Mouse (Mus musculus) heart, embryonic 12.5 days (tissue): ENCODE measurements around the gene Mad1l1. TPM values are rescaled to one million over a fixed set of nuclear protein-coding genes. Genes with fewer than 3 reads are reported as not detected.

Source experiments
- ATAC-seq: fragments of 200-750 bp; cut with Nextera tagmentation; 2 replicates; pipeline ENCODE4 v1.8.0; 2017; ENCODE audit warnings: moderate TSS enrichment, moderate library complexity; ENCODE audit not compliant: insufficient number of reproducible peaks, low FRiP score
- H3K27ac ChIP-seq: fragments of 300-500 bp; sonication (generic); 2 replicates; pipeline ENCODE4 v1.5.1; 2016; ENCODE audit warnings: mild to moderate bottlenecking, moderate library complexity; ENCODE audit not compliant: poor library complexity, severe bottlenecking
- H3K27me3 ChIP-seq: fragments of 300-500 bp; sonication (generic); replicated peaks from 2 replicates; pipeline ENCODE4 v1.6.1; 2016; ENCODE audit warnings: mild to moderate bottlenecking, moderate library complexity
- H3K36me3 ChIP-seq: fragments of 300-500 bp; sonication (generic); 2 replicates; pipeline ENCODE4 v1.6.1; 2016; ENCODE audit warnings: mild to moderate bottlenecking, moderate library complexity
- H3K4me1 ChIP-seq: fragments of 300-500 bp; sonication (generic); replicated peaks from 2 replicates; pipeline ENCODE4 v1.6.1; 2016; ENCODE audit warnings: mild to moderate bottlenecking
- H3K4me2 ChIP-seq: fragments of 300-500 bp; sonication (generic); 2 replicates; pipeline ENCODE4 v1.6.1; 2016; ENCODE audit warnings: mild to moderate bottlenecking, moderate library complexity
- H3K4me3 ChIP-seq: fragments of 300-500 bp; sonication (generic); 2 replicates; pipeline ENCODE4 v1.5.1; 2016; ENCODE audit warnings: mild to moderate bottlenecking
- H3K9ac ChIP-seq: fragments of 300-500 bp; sonication (generic); 2 replicates; pipeline ENCODE4 v1.6.1; 2016; ENCODE audit warnings: mild to moderate bottlenecking, moderate library complexity
- H3K9me3 ChIP-seq: fragments of 300-500 bp; sonication (generic); replicated peaks from 2 replicates; pipeline ENCODE4 v1.6.1; 2016; ENCODE audit warnings: mild to moderate bottlenecking, moderate library complexity
- WGBS: fragments of 180-500 bp; shearing (Covaris S2); methylation state at CpG from one replicate; pipeline ENCODE4 v1.1.7; 2016; 5-methylcytosine and 5-hydroxymethylcytosine counted together
- polyA plus RNA-seq: library from polyadenylated mRNA; unstranded; fragments of >200 nt; fragmentation: Nextera tagmentation; extraction: Ambion mirVana; gene quantifications from 2 replicates; pipeline ENCODE4 v1.2.1, GENCODE M21; 2016

Mad1l1 gene
- polyA plus RNA-seq, 1 experiment from 2014 or later, result 26.3 TPM

DNA sequence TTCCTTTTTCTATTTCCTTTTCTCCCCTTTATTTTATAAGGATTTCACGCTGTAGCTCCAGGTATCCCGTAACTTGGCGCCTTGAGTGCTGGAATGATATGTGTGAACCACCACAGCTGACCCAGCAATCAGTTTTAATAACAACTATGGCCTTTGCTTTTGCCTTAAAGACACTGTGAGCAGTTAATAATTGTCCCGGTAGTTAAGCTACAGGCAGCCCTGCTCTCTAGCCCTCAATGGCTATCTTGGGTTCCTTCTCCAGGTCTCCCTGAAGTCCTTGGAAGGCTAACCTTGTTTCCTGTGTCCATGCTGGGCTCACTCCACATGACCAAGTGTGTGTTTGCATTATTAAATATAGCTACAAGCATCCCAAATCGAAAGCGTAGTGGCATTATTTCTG, 237.0 kb downstream of the Mad1l1 start:
- WGBS, result 94% methylated on average over 6 of the region's 6 CpGs
- no peak overlapping the region for H3K27ac ChIP-seq
- no peaks in the 10 kb centered on the region for H3K4me1 ChIP-seq
- no peak overlapping the region for H3K9ac ChIP-seq
- H3K4me2 ChIP-seq, result no peak overlapping the region
- no peak overlapping the region for H3K4me3 ChIP-seq
- no peaks in the 10 kb centered on the region for H3K27me3 ChIP-seq
- H3K36me3 ChIP-seq, result peaks cover 13% of the 10 kb centered on the region
- no peaks in the 10 kb centered on the region for H3K9me3 ChIP-seq
- ATAC-seq, result no peak

DNA sequence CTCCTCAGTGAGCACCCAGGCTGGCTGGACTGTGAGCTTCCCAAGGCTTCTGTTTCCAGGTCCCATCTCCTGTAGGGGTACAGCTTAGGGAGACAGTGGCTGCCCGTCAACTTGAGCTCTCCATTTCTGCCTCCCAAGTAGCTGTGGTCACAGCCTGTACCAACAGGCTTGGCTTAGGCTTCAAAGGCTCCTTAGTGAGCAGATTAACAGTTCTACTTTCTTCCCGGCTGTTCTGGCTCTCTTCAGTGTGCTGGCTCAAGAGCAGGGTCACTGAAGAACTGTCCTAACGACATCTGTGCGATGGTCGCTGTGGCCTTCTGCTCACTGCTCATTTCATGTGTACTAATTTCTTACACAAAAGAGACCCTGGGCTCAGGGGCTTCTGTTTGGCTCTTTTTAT, 237.4 kb downstream of the Mad1l1 start:
- no peak for ATAC-seq
- H3K36me3 ChIP-seq, result peaks cover 13% of the 10 kb centered on the region
- no peak overlapping the region for H3K27ac ChIP-seq
- no peaks in the 10 kb centered on the region for H3K27me3 ChIP-seq
- no peak overlapping the region for H3K4me2 ChIP-seq
- no peak overlapping the region for H3K4me3 ChIP-seq
- H3K4me1 ChIP-seq, result no peaks in the 10 kb centered on the region
- no peak overlapping the region for H3K9ac ChIP-seq
- 75% methylated on average over 5 of the region's 5 CpGs for WGBS
- no peaks in the 10 kb centered on the region for H3K9me3 ChIP-seq

DNA sequence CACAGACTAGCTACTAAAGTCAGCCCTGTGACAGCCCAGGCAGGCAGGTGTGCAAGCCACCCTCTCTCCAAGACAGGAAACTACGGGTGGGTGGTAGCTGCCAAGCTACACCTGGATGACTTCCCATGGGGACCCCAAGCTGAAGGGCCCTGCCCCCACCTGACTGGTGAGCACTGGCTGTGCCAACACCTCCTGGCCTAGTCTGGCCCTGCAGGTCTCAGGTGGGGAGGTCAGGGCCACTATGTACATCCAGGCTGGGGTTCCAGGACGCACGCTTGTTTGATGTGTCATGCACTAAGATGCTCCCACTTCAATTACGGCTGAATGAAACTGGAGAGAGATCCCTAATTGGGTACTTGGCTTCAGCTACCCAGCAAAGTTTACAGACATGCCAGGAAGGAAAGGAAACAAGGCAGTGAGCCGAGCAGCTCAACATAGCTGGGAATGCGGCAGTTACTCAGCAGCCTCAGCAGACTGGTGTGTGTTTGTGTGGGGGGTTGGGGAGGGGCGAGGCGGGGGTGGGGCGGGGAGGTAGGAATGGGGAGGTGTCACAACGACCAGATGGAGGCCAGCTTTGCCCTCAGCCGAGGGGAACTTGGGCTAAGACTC, 239.0 kb downstream of the Mad1l1 start:
- Histone ChIP-seq H3K4me2 (no peak overlapping the region), H3K4me1 (no peaks in the 10 kb centered on the region), H3K27ac (no peak overlapping the region), H3K9ac (no peak overlapping the region), H3K9me3 (no peaks in the 10 kb centered on the region), H3K27me3 (no peaks in the 10 kb centered on the region), H3K36me3 (peaks cover 8% of the 10 kb centered on the region; the same call in 1 of the 2 replicates), H3K4me3 (no peak overlapping the region)
- 56% methylated on average over 11 of the region's 11 CpGs for WGBS
- ATAC-seq, result no peak

DNA sequence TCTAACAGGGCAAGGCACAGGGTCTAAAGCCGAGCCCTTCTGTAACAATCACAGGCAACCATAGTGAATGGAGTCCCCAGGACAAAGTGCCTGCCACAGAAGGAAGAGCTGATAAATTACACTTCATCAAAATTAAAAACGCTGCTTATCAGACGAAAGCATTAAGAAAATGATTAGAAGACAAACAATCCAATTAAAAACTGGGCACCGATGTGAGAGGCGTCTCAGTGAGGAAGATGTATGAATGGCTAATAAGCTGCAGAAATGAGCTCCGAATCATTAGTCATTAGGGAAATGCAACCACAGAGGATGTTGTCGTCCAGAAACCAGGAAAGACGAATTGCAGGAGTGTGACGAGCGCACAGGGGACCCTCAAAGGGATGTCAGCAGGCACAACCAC, 240.3 kb downstream of the Mad1l1 start:
- H3K4me2 ChIP-seq, result no peak overlapping the region
- no peaks in the 10 kb centered on the region for H3K9me3 ChIP-seq
- H3K4me1 ChIP-seq, result no peaks in the 10 kb centered on the region
- WGBS, result 81% methylated on average over 10 of the region's 10 CpGs
- H3K36me3 ChIP-seq, result peaks cover 8% of the 10 kb centered on the region; the same call in 1 of the 2 replicates
- H3K4me3 ChIP-seq, result no peak overlapping the region
- H3K27me3 ChIP-seq, result no peaks in the 10 kb centered on the region
- no peak for ATAC-seq
- H3K27ac ChIP-seq, result no peak overlapping the region
- H3K9ac ChIP-seq, result no peak overlapping the region

DNA sequence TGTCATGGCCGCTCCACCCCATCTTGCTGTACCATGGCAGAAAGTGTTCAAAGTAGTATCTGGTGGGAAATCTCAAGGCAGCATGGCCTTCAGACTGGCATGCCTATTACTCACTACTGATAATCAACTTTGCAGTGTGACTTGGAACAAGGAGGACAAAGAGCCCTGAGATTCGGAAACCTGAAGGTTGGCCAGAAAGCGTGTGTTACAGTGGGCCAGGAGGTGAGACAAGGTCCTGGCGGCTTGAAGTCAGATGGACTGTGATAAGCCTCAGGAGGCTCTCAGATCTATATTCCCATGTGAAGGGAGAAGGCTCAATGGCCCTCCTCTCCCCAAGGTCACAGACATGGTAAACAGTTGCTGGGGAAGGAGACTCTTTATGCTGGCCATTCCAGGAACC, 241.8 kb downstream of the Mad1l1 start:
- 93% methylated on average over 4 of the region's 4 CpGs for WGBS
- peaks cover 8% of the 10 kb centered on the region; the same call in 1 of the 2 replicates for H3K36me3 ChIP-seq
- H3K27ac ChIP-seq, result no peak overlapping the region
- H3K9ac ChIP-seq, result no peak overlapping the region
- H3K27me3 ChIP-seq, result no peaks in the 10 kb centered on the region
- ATAC-seq, result no peak
- H3K9me3 ChIP-seq, result no peaks in the 10 kb centered on the region
- H3K4me3 ChIP-seq, result no peak overlapping the region
- H3K4me1 ChIP-seq, result no peaks in the 10 kb centered on the region
- H3K4me2 ChIP-seq, result no peak overlapping the region

DNA sequence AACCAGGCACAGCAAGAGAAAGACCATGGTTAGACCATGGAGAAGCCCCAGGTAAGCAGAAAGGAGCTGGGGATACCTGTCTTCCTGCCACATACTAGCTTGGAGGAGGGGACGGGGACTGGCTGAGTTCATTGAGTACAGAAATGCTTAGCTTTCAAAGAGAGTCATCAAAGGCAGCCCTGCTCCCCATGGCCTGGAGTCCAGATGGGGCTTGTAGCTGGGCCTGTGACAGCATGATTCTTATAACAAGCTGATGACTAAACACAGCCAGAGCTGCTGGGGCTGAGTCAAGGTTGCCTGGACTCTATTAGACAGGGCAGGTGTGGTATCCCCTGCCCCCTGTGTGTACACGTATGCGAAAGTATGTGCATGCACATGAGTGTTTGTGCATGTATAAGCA, 242.9 kb downstream of the Mad1l1 start:
- Histone ChIP-seq H3K9ac (no peak overlapping the region), H3K4me2 (no peak overlapping the region), H3K9me3 (no peaks in the 10 kb centered on the region), H3K36me3 (peaks cover 8% of the 10 kb centered on the region; the same call in 1 of the 2 replicates), H3K27me3 (no peaks in the 10 kb centered on the region), H3K4me1 (peaks cover 9% of the 10 kb centered on the region), H3K27ac (no peak overlapping the region), H3K4me3 (no peak overlapping the region)
- 89% methylated on average over 3 of the region's 3 CpGs for WGBS
- no peak for ATAC-seq

DNA sequence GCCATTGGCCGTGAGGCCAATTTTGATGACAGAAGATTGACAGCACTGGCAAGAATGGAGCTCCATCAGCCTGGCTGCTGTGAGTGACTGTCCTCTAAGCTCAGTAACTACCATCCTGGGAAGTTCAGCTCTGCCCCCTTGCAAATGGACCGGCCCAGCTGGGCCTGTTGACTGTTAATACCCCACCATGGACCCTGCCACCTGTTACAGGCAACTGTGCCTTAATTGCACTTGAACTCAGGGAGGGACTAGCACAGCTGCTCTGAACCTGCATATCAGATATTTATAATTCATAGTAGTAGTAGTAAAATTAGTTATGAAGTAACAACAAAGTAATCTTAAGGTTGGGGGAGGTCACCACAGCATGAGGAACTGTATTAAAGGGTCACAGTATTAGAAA, 244.9 kb downstream of the Mad1l1 start:
- Histone ChIP-seq H3K9ac (no peak overlapping the region), H3K27me3 (no peaks in the 10 kb centered on the region), H3K36me3 (0 out of 2 replicates have a peak, but pooled peaks cover 3% of the 10 kb centered on the region), H3K9me3 (no peaks in the 10 kb centered on the region), H3K27ac (no peak overlapping the region), H3K4me3 (no peak overlapping the region), H3K4me1 (peaks cover 9% of the 10 kb centered on the region), H3K4me2 (no peak overlapping the region)
- no peak for ATAC-seq
- 83% methylated on average over 2 of the region's 2 CpGs for WGBS

DNA sequence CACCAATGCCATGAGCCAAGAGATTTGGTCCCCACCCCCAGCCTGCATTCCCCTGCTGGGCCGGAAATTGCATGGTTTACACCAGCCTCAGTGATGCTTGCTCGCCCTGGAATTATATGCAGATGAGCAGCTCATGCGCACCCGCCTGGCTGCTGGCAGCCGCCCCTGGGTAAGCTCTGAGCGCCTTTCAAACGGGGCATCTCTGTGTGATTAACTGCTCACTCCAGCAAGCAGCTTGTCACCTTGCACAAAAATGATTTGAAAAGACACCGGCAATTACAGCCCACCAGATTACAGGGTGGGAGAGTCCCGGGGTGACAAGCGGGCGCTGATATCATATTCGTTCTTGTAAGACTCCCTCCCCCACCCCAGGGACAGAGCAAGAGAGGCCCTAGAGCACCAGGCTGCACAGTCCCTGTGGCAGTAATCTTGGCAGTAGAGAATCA, 247.7 kb downstream of the Mad1l1 start:
- H3K9ac ChIP-seq, result no peak overlapping the region
- no peaks in the 10 kb centered on the region for H3K27me3 ChIP-seq
- ATAC-seq, result no peak
- H3K27ac ChIP-seq, result no peak overlapping the region
- no peak overlapping the region for H3K4me2 ChIP-seq
- 48% methylated on average over 12 of the region's 12 CpGs for WGBS
- 0 out of 2 replicates have a peak, but pooled peaks cover 2% of the 10 kb centered on the region for H3K36me3 ChIP-seq
- no peaks in the 10 kb centered on the region for H3K9me3 ChIP-seq
- H3K4me1 ChIP-seq, result peaks cover 11% of the 10 kb centered on the region
- H3K4me3 ChIP-seq, result no peak overlapping the region

DNA sequence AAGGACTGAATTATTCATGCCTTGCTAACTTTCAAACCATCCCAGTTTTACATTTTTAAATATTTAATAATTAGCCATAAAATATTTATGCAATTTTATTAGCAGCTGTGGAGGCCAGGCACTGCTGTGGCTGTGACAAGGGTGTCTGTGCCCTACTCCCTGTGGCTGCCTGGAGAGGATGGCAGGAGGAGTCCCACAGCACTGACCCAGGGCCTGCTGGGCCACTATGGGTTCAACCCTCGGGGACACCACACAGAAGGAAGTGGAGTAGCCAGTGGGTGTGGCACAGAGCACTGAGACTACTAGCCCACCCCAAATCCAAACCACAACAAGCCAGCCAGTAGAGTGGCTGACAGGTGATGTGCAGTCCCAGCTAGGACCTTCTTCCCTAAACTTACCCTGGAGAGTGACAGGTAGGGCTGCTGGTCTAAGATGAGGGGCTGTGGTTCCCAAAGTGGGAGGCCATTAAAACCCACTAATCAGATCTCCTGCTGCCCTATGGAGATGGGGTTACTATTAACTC, 248.1 kb downstream of the Mad1l1 start:
- no peak overlapping the region for H3K9ac ChIP-seq
- H3K36me3 ChIP-seq, result no peaks in the 10 kb centered on the region
- H3K4me1 ChIP-seq, result peaks cover 16% of the 10 kb centered on the region
- no peak for ATAC-seq
- H3K27ac ChIP-seq, result no peak overlapping the region
- no peak overlapping the region for H3K4me2 ChIP-seq
- no peak overlapping the region for H3K4me3 ChIP-seq
- WGBS, result 25% methylated on average over 1 of the region's 1 CpGs
- H3K9me3 ChIP-seq, result no peaks in the 10 kb centered on the region
- no peaks in the 10 kb centered on the region for H3K27me3 ChIP-seq

DNA sequence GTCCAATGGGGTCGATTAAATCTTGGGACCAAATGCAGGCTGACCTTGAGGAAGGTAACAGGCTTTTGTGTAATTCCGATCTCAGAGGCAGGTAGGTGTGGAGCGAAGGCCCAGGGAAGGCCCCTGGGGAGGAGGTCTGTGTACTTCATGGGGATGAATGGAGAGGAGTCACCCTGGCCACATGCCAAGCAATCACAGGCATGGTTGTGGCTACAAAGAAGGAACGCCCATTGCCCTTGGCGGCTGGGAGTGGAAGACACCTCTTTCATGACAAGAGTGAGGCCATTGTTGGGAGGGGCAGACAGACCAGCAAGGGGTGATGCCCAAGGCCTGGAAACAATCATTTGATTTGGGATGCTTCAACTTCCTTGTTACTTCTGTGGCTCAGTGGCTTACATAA, 252.8 kb downstream of the Mad1l1 start:
- Histone ChIP-seq H3K4me2 (no peak overlapping the region), H3K36me3 (peaks cover 8% of the 10 kb centered on the region; the same call in 1 of the 2 replicates), H3K27me3 (no peaks in the 10 kb centered on the region), H3K9ac (no peak overlapping the region), H3K4me1 (peaks cover 8% of the 10 kb centered on the region), H3K9me3 (no peaks in the 10 kb centered on the region), H3K27ac (no peak overlapping the region), H3K4me3 (no peak overlapping the region)
- WGBS, result 78% methylated on average over 5 of the region's 5 CpGs
- ATAC-seq, result no peak

DNA sequence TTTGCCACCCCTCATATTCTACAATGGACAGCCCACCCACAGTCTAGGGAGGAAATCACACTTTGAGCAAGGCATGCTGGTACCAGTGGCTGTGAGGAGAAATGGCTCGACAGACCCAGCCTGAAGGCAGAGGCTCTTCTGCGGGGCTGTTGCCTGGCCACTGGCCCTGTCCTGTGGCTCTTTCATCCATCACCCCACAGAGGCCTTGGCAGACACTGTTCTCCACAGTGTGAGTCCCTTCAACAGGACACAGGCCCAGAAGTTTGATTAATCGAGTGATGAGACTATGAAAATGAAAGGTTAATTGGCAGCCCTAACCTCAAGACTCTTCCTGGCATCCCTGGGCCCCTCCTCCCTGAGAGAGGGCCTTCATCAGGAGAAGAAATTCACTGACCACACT, 253.3 kb downstream of the Mad1l1 start:
- Histone ChIP-seq H3K9me3 (no peaks in the 10 kb centered on the region), H3K27me3 (no peaks in the 10 kb centered on the region), H3K4me3 (no peak overlapping the region), H3K9ac (no peak overlapping the region), H3K27ac (no peak overlapping the region), H3K36me3 (peaks cover 8% of the 10 kb centered on the region; the same call in 1 of the 2 replicates), H3K4me1 (peaks cover 8% of the 10 kb centered on the region; the same call in 1 of the 2 replicates), H3K4me2 (no peak overlapping the region)
- ATAC-seq, result no peak
- 63% methylated on average over 3 of the region's 3 CpGs for WGBS

DNA sequence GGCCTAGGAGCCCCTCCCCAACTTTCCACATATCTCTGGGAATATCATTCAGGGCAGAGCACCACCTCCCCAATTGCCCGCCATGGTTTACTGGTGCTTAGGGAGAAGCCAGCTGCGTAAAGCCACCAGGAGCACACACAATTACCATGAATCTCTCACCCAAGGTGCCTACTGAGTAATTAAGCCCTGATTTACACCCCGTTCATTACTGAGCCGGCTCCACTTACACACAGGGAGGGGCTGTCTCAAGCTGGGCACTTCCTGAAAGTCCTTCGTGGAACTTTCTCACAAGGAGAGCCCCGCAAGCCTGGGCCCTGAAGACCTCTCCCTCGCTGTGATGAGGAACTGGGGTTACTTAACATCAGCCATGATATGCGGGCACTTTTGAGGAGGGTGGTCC, 254.6 kb downstream of the Mad1l1 start:
- Histone ChIP-seq H3K36me3 (peaks cover 8% of the 10 kb centered on the region; the same call in 1 of the 2 replicates), H3K9me3 (no peaks in the 10 kb centered on the region), H3K27me3 (no peaks in the 10 kb centered on the region), H3K27ac (no peak overlapping the region), H3K4me3 (no peak overlapping the region), H3K4me2 (no peak overlapping the region), H3K4me1 (peaks cover 10% of the 10 kb centered on the region; the same call in 1 of the 2 replicates), H3K9ac (no peak overlapping the region)
- ATAC-seq, result no peak
- 76% methylated on average over 8 of the region's 8 CpGs for WGBS
